In the genomic region with DNA sequence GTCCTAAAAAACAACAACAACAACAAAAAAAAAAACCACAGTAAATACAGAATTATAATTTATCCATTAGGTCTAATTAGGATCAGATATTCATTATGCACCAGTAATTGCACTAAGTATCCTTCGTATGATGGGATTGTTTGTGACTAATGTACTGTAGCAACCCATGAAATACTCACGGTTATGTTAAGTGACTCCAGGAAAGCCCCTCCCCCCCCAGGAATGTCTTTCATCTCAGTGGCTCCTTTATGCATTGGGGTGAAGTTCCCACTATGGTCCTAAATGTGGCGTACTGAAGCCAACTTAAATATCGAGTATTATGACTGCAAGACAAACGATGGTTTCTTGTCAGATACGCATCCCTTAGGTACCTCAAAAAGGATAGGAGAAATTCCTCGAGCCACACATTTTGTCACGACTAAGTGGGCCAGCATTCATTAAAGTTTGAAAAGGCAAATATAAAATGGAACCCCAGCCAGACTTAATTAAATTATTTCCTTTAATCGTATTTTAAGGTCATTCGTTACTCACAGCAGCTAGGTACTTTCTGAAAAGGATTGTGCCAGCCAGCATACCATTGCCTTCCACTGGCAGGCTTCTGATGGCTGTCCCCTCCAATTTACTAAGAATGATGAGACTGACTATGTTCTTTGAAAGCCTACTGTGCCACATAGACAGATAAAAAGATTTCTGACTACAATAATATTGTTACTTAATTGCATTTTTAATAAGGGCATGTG, we compare ENCODE assay signal across 18 mouse cellular contexts.
DNase-seq lines count a peak whose midpoint lies in the region; ATAC-seq lines count a peak whose summit lies in the region.
"Had no signal": no experiment of that assay in that cellular context is flagged by ENCODE, and none has a peak within 500 bp of the region (broad histone marks: within the 10 kb centered on the region; RNA-seq: fewer than 3 reads in every experiment).

No protein-coding gene starts in this region.

- no peak overlapping the region for H3K9ac ChIP-seq in kidney, embryonic 15.5 days
- H3K9ac ChIP-seq in forebrain, embryonic 16.5 days (replicated peaks; ENCODE audit: low read depth, low read length) = no peak overlapping the region
- no peak overlapping the region for H3K9ac ChIP-seq in liver, embryonic 11.5 days (ENCODE audit: low read depth, low read length)
- H3K9ac ChIP-seq: embryonic facial prominence, embryonic 12.5 days; heart, embryonic 15.5 days; intestine, embryonic 15.5 days; liver, embryonic 13.5 days had no signal

- H3K4me1 ChIP-seq in kidney, embryonic 15.5 days = peaks cover 11% of the 10 kb centered on the region
- H3K4me1 ChIP-seq in forebrain, embryonic 16.5 days (replicated peaks; ENCODE audit: control insufficient read depth, insufficient read depth, low read length) = peaks cover 16% of the 10 kb centered on the region
- H3K4me1 ChIP-seq in liver, embryonic 11.5 days (replicated peaks; ENCODE audit: control insufficient read depth, insufficient read depth, low read length) = no peaks in the 10 kb centered on the region
- H3K4me1 ChIP-seq: embryonic facial prominence, embryonic 12.5 days; intestine, embryonic 15.5 days; liver, embryonic 13.5 days had no signal

- H3K4me3 ChIP-seq in kidney, embryonic 15.5 days (replicated peaks) = no peak overlapping the region
- no peak overlapping the region for H3K4me3 ChIP-seq in forebrain, embryonic 16.5 days (replicated peaks; ENCODE audit: low read length)
- no peak overlapping the region for H3K4me3 ChIP-seq in liver, embryonic 11.5 days (ENCODE audit: low read depth, low read length)
- H3K4me3 ChIP-seq: embryonic facial prominence, embryonic 12.5 days; heart, adult 2 months; heart, embryonic 15.5 days; hindbrain, embryonic 10.5 days; intestine, embryonic 15.5 days; layer of hippocampus, adult 2 months; liver, embryonic 13.5 days had no signal

- ATAC-seq in kidney, embryonic 15.5 days (replicated peaks; ENCODE audit: low FRiP score) = peak; percentile 74; the same call in 1 of the 2 replicates
- peak; percentile 43 for ATAC-seq in forebrain, embryonic 16.5 days
- no peak for ATAC-seq in liver, embryonic 11.5 days (replicated peaks; ENCODE audit: low FRiP score)
- ATAC-seq: intestine, embryonic 15.5 days had no signal

- WGBS in kidney, embryonic 15.5 days = 56% methylated on average over 10 of the region's 10 CpGs
- WGBS in forebrain, embryonic 16.5 days = 13% methylated on average over 10 of the region's 10 CpGs
- WGBS in liver, embryonic 11.5 days = 75% methylated on average over 10 of the region's 10 CpGs

- H3K9me3 ChIP-seq in kidney, embryonic 15.5 days (replicated peaks) = no peaks in the 10 kb centered on the region
- H3K9me3 ChIP-seq in forebrain, embryonic 16.5 days (ENCODE audit: control insufficient read depth, low read length) = no peaks in the 10 kb centered on the region
- no peaks in the 10 kb centered on the region for H3K9me3 ChIP-seq in liver, embryonic 11.5 days (ENCODE audit: control insufficient read depth, low read length)
- H3K9me3 ChIP-seq: embryonic facial prominence, embryonic 12.5 days; heart, embryonic 15.5 days; hindbrain, embryonic 10.5 days; intestine, embryonic 15.5 days; liver, embryonic 13.5 days had no signal

- no peaks in the 10 kb centered on the region for H3K27me3 ChIP-seq in kidney, embryonic 15.5 days
- no peaks in the 10 kb centered on the region for H3K27me3 ChIP-seq in forebrain, embryonic 16.5 days (replicated peaks; ENCODE audit: control insufficient read depth, insufficient read depth, low read length)
- H3K27me3 ChIP-seq in liver, embryonic 11.5 days (replicated peaks; ENCODE audit: control insufficient read depth, insufficient read depth, low read length) = no peaks in the 10 kb centered on the region
- H3K27me3 ChIP-seq: embryonic facial prominence, embryonic 12.5 days; heart, embryonic 15.5 days; intestine, embryonic 15.5 days; liver, embryonic 13.5 days had no signal

- H3K27ac ChIP-seq in kidney, embryonic 15.5 days = no peak overlapping the region
- peak overlapping the region; percentile 7; the same call in 1 of the 2 replicates for H3K27ac ChIP-seq in forebrain, embryonic 16.5 days (ENCODE audit: low read length)
- no peak overlapping the region for H3K27ac ChIP-seq in liver, embryonic 11.5 days (ENCODE audit: low read depth, low read length)
- H3K27ac ChIP-seq: embryonic facial prominence, embryonic 12.5 days; heart, adult 2 months; heart, embryonic 15.5 days; hindbrain, embryonic 10.5 days; intestine, embryonic 15.5 days; kidney, postnatal 0 days; layer of hippocampus, adult 2 months; liver, embryonic 13.5 days had no signal

- DNase-seq in kidney, postnatal 4 days = no peak
- peak; percentile 99 for DNase-seq in Muller cell, postnatal 12 days (ENCODE audit: inconsistent ontology term)
- DNase-seq in R1 (ENCODE audit: low read depth, low spot score) = peak; percentile 6
- DNase-seq in liver, embryonic 11.5 days (ENCODE audit: low spot score) = no peak
- no peak for DNase-seq in urinary bladder, postnatal 25 days (ENCODE audit: low spot score)
- DNase-seq: cerebellum, postnatal 10 days; heart, adult 2 months; liver, embryonic 13.5 days; right cerebral cortex, postnatal 4 days; thymus, postnatal 36 days had no signal

- no peak overlapping the region for H3K4me2 ChIP-seq in kidney, embryonic 15.5 days
- H3K4me2 ChIP-seq in forebrain, embryonic 16.5 days (ENCODE audit: low read length) = no peak overlapping the region
- no peak overlapping the region for H3K4me2 ChIP-seq in liver, embryonic 11.5 days
- H3K4me2 ChIP-seq: embryonic facial prominence, embryonic 12.5 days; heart, embryonic 15.5 days; intestine, embryonic 15.5 days; liver, embryonic 13.5 days had no signal

- H3K36me3 ChIP-seq in kidney, embryonic 15.5 days = no peaks in the 10 kb centered on the region
- no peaks in the 10 kb centered on the region for H3K36me3 ChIP-seq in forebrain, embryonic 16.5 days (ENCODE audit: control insufficient read depth, insufficient read depth)
- H3K36me3 ChIP-seq in liver, embryonic 11.5 days (ENCODE audit: control insufficient read depth, insufficient read depth, low read length) = no peaks in the 10 kb centered on the region
- H3K36me3 ChIP-seq: embryonic facial prominence, embryonic 12.5 days; hindbrain, embryonic 10.5 days; intestine, embryonic 15.5 days; liver, embryonic 13.5 days had no signal

Comparison
In these comparisons a context has a peak if more than half of its experiments do, and no peak if none do; other contexts are left out.
1. DNase-seq: peak in Muller cell, postnatal 12 days (single experiment) and R1 (single experiment); none in kidney, postnatal 4 days (0 of 2), liver, embryonic 11.5 days (single experiment) and urinary bladder, postnatal 25 days (single experiment).